Mouse (Mus musculus): Measurements from ENCODE around the gene Slc6a3. TPM values are rescaled to one million over a fixed set of nuclear protein-coding genes. Genes with fewer than 3 reads are reported as not detected.

The Slc6a3 gene
- polyA plus RNA-seq, 1 experiment from 2014 or later = 0.05 TPM

DNA sequence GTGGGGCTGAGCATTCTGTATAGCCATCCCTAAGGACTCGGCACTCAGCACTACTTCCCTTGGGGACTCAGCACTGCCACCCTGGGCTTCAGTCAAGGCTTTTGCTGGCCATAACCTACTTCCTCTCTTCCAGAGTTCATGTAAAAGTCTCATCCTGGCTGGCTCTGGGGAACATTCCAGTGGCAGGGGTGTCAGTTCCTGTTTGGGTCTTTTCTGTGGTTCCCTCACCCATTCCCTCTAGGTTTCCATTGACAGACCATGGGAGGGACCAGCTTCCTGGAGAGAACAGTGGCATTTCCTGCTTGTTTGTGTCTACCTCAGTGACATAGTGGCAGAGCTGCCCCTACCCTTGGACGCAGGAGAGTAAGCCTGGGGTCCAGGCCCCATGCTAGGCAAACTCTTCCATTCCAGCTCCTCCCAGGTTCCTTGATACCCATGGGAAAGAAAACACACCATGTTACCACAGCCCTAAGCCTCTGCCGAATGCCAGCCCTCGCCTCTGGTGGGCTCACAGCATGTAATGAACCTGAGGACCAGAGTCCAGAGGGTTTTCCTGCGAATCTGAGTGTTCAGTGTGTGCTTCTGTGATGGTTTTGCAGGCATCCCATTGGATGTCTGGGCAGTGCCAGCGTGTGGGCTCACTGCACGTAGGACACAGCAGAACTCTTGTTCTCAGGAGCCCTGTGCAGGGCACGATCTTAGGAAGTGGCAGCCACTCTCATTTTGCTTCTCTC lies 27.6 kb upstream of the Slc6a3 start:
- H3K27me3 ChIP-seq = no peaks in the 10 kb centered on the region
- ATAC-seq (ENCODE audit: low FRiP score) = no peak
- H3K27ac ChIP-seq = no peak overlapping the region
- H3K4me3 ChIP-seq = no peak overlapping the region
- peaks cover 48% of the 10 kb centered on the region for H3K36me3 ChIP-seq
- no peaks in the 10 kb centered on the region for H3K9me3 ChIP-seq (replicated peaks)
- 89% methylated on average over 8 of the region's 8 CpGs for WGBS
- no peaks in the 10 kb centered on the region for H3K4me1 ChIP-seq
- H3K4me2 ChIP-seq (replicated peaks) = no peak overlapping the region
- peak overlapping the region; percentile 5; the same call in 1 of the 2 replicates for H3K9ac ChIP-seq

DNA sequence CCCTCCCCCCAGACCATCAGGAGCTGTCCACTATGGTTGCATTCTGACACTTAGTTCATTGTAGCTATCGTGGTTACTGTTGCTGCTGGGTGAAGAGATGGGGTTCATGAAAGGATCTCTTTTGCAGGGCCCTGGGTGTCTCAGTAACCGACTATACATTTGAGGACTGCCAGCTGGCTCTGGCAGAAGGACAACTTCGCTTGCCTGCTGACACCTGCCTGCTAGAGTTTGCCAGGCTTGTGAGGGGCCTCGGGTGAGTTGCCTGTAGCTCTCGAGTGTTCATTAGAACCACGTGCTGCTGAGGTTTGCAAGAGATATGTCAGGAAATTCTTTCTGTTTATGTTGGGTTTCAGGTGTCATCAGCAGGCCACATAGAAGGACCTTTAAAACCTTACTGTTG lies 26.7 kb upstream of the Slc6a3 start:
- WGBS = 85% methylated on average over 6 of the region's 6 CpGs
- ATAC-seq (ENCODE audit: low FRiP score) = no peak
- Histone ChIP-seq H3K9ac (no peak overlapping the region), H3K27me3 (no peaks in the 10 kb centered on the region), H3K4me2 (replicated peaks) (no peak overlapping the region), H3K9me3 (replicated peaks) (no peaks in the 10 kb centered on the region), H3K4me1 (no peaks in the 10 kb centered on the region), H3K27ac (no peak overlapping the region), H3K36me3 (peaks cover 56% of the 10 kb centered on the region), H3K4me3 (no peak overlapping the region)

DNA sequence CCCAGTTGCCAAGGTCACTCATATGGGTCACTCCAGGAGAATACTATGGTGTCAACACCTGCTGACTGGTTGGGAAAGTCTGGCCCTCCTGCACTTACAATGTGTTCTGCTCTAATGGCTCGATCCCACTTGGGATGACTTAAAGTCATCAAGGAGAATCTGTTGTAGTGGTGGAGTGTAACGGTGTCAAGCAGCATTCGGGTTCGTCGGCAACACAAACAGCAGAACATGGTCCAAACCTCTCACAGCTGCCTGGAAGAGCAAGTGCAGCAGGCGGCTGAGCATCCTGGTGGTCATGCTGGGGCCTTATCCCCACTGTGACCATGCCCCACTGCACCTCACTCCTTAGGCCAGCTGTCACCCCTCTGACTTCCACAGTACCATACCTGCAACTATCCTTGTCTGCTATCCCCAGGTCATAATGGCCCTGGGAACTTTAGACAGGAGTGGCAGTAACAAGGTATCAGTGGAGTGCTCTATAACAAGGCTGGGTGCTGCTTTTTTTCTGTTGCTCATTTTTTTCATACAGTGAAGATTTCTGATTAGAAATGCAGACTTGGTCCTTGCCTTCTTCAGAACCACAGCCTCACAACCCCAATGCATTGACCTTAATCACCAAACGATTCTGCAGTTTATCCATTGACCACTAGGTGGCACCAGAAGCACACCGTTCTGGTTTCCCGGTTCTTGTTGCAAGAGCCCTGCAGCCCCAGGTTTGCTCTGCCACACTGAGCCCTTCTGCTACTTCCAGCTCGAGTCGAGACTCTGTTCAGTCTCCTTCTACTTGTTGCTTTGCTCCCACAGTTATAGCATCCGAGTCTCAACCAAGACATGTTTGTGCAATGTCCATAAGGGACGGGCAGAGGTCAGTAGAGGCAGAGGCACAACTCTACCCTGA lies 23.5 kb upstream of the Slc6a3 start:
- peaks cover 48% of the 10 kb centered on the region for H3K36me3 ChIP-seq
- H3K9me3 ChIP-seq (replicated peaks) = no peaks in the 10 kb centered on the region
- H3K4me1 ChIP-seq = no peaks in the 10 kb centered on the region
- H3K4me3 ChIP-seq = no peak overlapping the region
- ATAC-seq (ENCODE audit: low FRiP score) = peak; percentile 55; the same call in 1 of the 2 replicates
- H3K27me3 ChIP-seq = no peaks in the 10 kb centered on the region
- H3K9ac ChIP-seq = no peak overlapping the region
- H3K27ac ChIP-seq = no peak overlapping the region
- WGBS = 58% methylated on average over 13 of the region's 13 CpGs
- H3K4me2 ChIP-seq (replicated peaks) = no peak overlapping the region

DNA sequence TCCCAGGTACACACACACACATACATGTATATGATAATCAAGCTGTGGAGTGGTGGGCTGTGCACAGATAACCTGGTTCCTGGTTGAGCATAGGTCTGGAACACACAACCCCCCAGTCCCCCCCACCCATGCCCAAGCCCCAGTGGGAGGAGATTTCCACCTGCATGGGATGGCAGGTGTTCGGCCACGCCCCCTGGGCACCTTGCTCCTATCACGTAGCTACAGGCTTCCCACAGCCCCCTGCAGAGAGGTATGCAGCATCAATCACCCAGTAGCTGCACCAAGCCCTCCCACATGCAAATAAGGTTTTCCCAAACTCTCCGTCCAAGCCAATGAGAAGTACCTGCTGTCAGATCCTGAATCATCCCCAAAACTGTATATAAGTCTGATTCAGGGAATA lies 19.7 kb upstream of the Slc6a3 start:
- H3K27ac ChIP-seq = no peak overlapping the region
- no peak overlapping the region for H3K4me3 ChIP-seq
- 76% methylated on average over 4 of the region's 4 CpGs for WGBS
- no peak overlapping the region for H3K9ac ChIP-seq
- H3K4me2 ChIP-seq (replicated peaks) = no peak overlapping the region
- H3K27me3 ChIP-seq = no peaks in the 10 kb centered on the region
- H3K9me3 ChIP-seq (replicated peaks) = no peaks in the 10 kb centered on the region
- no peaks in the 10 kb centered on the region for H3K4me1 ChIP-seq
- H3K36me3 ChIP-seq = peaks cover 29% of the 10 kb centered on the region
- no peak for ATAC-seq (ENCODE audit: low FRiP score)

DNA sequence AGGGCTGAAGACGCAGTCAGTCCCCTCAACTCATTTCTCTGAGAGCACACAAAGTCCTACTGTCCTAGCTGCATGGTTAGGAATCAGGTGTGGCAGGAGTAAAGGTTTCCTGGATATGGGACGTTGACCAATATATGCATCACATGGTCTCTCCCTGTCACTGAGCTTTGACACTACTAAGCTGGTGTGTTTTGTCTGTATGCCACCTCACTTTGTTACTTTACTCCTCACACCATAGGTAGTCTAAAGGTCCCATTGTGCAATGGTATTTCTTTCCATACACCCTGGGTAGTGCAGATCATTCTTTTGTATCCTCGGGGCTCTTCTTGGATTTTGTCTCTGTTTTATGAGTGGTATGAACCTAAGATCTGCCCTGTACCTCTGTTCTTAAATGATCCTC lies 2.8 kb upstream of the Slc6a3 start:
- H3K27ac ChIP-seq = no peak overlapping the region

DNA sequence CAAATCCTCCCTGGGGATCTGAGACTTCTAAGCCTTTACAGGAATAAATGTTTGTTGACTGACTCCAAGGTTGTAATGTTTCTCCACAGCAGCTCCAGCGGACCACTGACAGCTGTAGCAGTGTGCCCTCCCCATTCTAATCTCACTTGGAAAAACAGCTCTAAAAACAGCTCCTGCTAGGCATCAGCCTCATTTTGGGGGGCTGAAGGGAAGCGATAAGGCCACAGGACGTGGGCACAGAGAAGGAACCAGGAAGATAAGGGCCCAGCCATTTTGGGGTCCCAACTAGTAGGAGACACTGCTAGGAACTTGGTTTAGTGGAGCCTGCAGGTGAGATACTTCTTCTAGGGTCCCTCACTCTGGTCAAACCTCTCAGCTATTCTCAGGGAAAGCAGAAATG lies 1.3 kb upstream of the Slc6a3 start:
- Histone ChIP-seq H3K4me2 (replicated peaks) (no peak overlapping the region), H3K9ac (no peak overlapping the region), H3K36me3 (no peaks in the 10 kb centered on the region), H3K4me3 (no peak overlapping the region), H3K27ac (no peak overlapping the region), H3K4me1 (peaks cover 8% of the 10 kb centered on the region), H3K9me3 (replicated peaks) (no peaks in the 10 kb centered on the region), H3K27me3 (peaks cover 52% of the 10 kb centered on the region)
- 55% methylated on average over 3 of the region's 3 CpGs for WGBS
- no peak for ATAC-seq (ENCODE audit: low FRiP score)

More for the DNA sequence above, 2.8 kb upstream of the Slc6a3 start:
- peaks cover 8% of the 10 kb centered on the region for H3K4me1 ChIP-seq
- peaks cover 47% of the 10 kb centered on the region for H3K27me3 ChIP-seq
- H3K36me3 ChIP-seq = no peaks in the 10 kb centered on the region
- H3K4me3 ChIP-seq = no peak overlapping the region
- WGBS = 89% methylated on average over 3 of the region's 3 CpGs
- no peaks in the 10 kb centered on the region for H3K9me3 ChIP-seq (replicated peaks)
- no peak overlapping the region for H3K9ac ChIP-seq
- H3K4me2 ChIP-seq (replicated peaks) = no peak overlapping the region
- no peak for ATAC-seq (ENCODE audit: low FRiP score)

DNA sequence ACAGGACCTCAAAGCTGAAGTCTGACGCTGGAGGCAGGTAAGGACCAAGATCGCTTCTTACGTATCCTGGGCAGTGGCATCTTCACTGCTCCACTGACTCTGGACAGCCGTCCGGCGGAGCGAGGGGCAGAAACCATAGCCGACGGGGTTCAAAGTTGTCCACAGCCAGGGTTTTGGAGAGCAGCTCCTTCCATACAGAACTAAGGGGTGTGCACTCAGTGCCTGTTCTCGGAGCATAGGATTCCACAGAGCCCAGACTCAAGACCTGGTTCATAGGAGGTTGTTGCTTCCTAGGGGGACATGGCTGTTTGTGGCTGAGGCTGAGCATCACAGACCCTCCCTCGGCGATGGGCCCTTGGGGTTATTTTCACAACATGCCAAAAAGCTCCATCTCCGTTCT lies 277 bp downstream of the Slc6a3 start:
- H3K4me3 ChIP-seq = peak overlapping the region; percentile 38
- no peak overlapping the region for H3K27ac ChIP-seq
- H3K36me3 ChIP-seq = no peaks in the 10 kb centered on the region
- 0 out of 2 replicates have a peak overlapping the region, but pooled peaks have one; percentile 27 for H3K9ac ChIP-seq
- H3K4me2 ChIP-seq (replicated peaks) = peak overlapping the region; percentile 78
- H3K9me3 ChIP-seq (replicated peaks) = no peaks in the 10 kb centered on the region
- peaks cover 8% of the 10 kb centered on the region for H3K4me1 ChIP-seq
- ATAC-seq (ENCODE audit: low FRiP score) = no peak
- WGBS = 16% methylated on average over 13 of the region's 13 CpGs
- H3K27me3 ChIP-seq = peaks cover 52% of the 10 kb centered on the region

DNA sequence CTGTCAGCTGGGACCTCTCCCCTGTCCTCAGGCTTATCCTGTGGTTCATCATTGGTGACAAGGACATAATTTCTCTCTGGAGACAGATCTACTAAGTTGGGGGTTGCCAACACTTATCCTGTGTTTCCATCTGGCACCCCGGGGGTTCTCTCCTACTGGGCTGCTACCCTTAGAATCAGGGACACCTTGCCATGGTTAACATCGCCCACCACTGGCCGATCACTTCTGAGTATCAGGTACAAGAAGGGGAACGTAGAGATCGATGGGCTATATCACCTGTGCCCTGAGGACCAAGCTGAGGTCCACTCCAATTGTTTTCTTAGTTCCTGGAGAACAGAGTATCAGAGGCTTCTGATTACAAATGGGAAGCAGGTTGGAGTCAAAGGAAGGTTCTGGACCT lies 27.7 kb downstream of the Slc6a3 start:
- no peaks in the 10 kb centered on the region for H3K36me3 ChIP-seq
- no peak overlapping the region for H3K4me2 ChIP-seq (replicated peaks)
- H3K9ac ChIP-seq = no peak overlapping the region
- no peak for ATAC-seq (ENCODE audit: low FRiP score)
- WGBS = 89% methylated on average over 5 of the region's 5 CpGs
- no peak overlapping the region for H3K27ac ChIP-seq
- no peak overlapping the region for H3K4me3 ChIP-seq
- H3K27me3 ChIP-seq = no peaks in the 10 kb centered on the region
- H3K4me1 ChIP-seq = no peaks in the 10 kb centered on the region
- H3K9me3 ChIP-seq (replicated peaks) = no peaks in the 10 kb centered on the region

DNA sequence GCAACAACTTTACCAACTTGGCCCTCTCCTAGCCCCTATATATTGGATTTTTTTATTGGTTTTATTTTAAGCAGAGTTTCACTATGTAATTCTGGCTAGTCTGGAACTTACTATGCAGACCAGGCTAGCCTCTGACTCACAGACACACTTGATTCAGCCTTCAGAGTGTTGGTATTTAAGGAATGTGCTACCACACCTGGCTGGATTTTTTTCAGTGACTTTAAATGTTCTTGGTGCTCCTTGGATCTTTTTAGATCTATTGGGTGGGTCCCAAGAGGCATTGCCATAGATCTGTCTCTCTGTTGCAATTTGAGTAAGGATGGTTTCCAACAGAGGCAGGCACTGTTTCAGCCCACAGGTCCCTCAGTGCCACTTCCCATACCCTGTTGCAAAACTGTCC lies 38.5 kb downstream of the Slc6a3 start:
- H3K4me3 ChIP-seq = no peak overlapping the region
- no peak for ATAC-seq (ENCODE audit: low FRiP score)
- no peak overlapping the region for H3K27ac ChIP-seq
- no peaks in the 10 kb centered on the region for H3K36me3 ChIP-seq
- H3K4me1 ChIP-seq = no peaks in the 10 kb centered on the region
- H3K4me2 ChIP-seq (replicated peaks) = no peak overlapping the region
- H3K27me3 ChIP-seq = no peaks in the 10 kb centered on the region
- H3K9ac ChIP-seq = no peak overlapping the region
- H3K9me3 ChIP-seq (replicated peaks) = no peaks in the 10 kb centered on the region

DNA sequence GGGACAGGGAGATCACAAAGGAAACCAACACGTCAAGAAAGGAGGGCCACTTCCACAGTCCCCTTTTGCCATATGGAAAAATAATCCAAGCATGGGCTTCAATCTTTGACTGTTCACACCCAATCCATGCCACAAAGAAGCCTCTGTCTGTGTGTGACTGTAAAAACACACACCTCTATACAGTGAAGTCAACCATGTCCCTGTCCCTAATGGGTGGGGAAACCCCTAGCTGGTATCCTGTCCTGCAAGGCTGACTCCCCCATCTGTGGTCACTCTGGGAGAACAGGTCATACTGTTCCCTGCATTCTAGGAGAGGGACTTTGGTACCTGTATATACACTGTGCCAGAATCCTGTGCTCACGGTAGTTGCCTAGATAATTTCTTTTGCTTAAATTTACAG lies 40.7 kb downstream of the Slc6a3 start:
- Histone ChIP-seq H3K9ac (no peak overlapping the region), H3K4me3 (no peak overlapping the region), H3K27ac (no peak overlapping the region), H3K36me3 (no peaks in the 10 kb centered on the region), H3K27me3 (no peaks in the 10 kb centered on the region), H3K4me1 (no peaks in the 10 kb centered on the region), H3K4me2 (replicated peaks) (no peak overlapping the region), H3K9me3 (replicated peaks) (no peaks in the 10 kb centered on the region)
- no peak for ATAC-seq (ENCODE audit: low FRiP score)
- WGBS = 73% methylated on average over 2 of the region's 2 CpGs

DNA sequence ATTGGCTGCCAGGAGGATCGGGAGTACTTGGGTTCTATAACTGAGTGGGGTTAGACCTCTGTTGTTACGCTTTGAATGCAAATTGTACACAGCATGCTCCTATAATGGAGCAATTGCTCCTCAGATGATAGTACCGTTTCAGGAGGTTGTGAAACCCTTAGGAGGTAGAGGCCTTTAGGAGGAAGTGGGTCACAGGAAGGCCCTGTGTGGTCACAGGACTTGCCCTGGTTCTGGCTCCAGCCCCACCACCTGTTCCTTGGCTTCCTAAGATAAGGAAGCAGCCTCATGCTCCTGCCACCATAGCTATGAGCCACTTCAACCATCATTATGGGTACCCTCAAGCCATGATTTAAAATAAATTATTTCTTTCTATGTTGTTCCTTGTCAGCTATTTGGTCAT lies 54.9 kb downstream of the Slc6a3 start:
- no peaks in the 10 kb centered on the region for H3K36me3 ChIP-seq
- no peak for ATAC-seq (ENCODE audit: low FRiP score)
- no peak overlapping the region for H3K4me3 ChIP-seq
- no peaks in the 10 kb centered on the region for H3K4me1 ChIP-seq
- no peaks in the 10 kb centered on the region for H3K9me3 ChIP-seq (replicated peaks)
- no peak overlapping the region for H3K9ac ChIP-seq
- no peak overlapping the region for H3K27ac ChIP-seq
- no peak overlapping the region for H3K4me2 ChIP-seq (replicated peaks)
- peaks cover 15% of the 10 kb centered on the region; the same call in 1 of the 2 replicates for H3K27me3 ChIP-seq
- 82% methylated on average over 3 of the region's 3 CpGs for WGBS

DNA sequence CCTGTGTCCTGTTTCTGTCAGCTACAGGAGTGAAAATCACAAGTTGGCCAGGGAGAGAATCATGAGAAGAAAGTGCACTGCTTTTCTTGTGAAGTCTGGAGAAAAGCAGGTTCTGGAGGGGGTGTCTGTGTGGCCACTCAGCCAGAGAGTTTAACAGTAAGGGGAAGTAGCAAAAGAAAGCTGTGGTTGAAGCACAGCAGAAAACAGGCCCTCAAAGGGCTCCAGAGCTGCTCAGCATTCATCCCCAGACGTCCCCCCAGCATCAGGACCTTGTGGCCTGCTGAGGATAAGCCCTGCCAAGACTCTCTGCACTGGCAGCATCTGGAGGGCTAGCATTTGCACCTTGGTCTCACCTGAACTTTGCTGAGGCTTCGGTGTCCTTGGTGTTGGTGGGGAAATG lies 56.0 kb downstream of the Slc6a3 start:
- Histone ChIP-seq H3K4me2 (replicated peaks) (no peak overlapping the region), H3K27ac (no peak overlapping the region), H3K4me1 (no peaks in the 10 kb centered on the region), H3K27me3 (peaks cover 15% of the 10 kb centered on the region; the same call in 1 of the 2 replicates), H3K9ac (no peak overlapping the region), H3K4me3 (no peak overlapping the region), H3K36me3 (no peaks in the 10 kb centered on the region), H3K9me3 (replicated peaks) (no peaks in the 10 kb centered on the region)
- WGBS = 58% methylated on average over 2 of the region's 2 CpGs
- ATAC-seq (ENCODE audit: low FRiP score) = no peak
